ENCODE assay signal across 33 mouse cellular contexts in genomic region chr1:96917333-96917732, GRCm38 (mm10). TPM values are rescaled to one million over a fixed set of nuclear protein-coding genes. Genes with fewer than 3 reads are reported as not detected.
"Had no signal": no experiment of that assay in that cellular context is flagged by ENCODE, and none has a peak within 500 bp of the region (broad histone marks: within the 10 kb centered on the region; RNA-seq: fewer than 3 reads in every experiment).

No protein-coding gene starts in this region.

- H3K27me3 ChIP-seq: limb, embryonic 12.5 days; limb, embryonic 13.5 days; limb, embryonic 15.5 days; liver, embryonic 12.5 days; liver, embryonic 13.5 days; liver, embryonic 15.5 days; lung, embryonic 15.5 days; megakaryocyte, embryonic 14.5 days; midbrain, embryonic 12.5 days; midbrain, embryonic 13.5 days; midbrain, embryonic 15.5 days; neural tube, embryonic 12.5 days had no signal

- ATAC-seq: liver, embryonic 12.5 days; liver, postnatal 0 days; lung, postnatal 0 days; midbrain, embryonic 13.5 days; midbrain, embryonic 15.5 days; midbrain, embryonic 16.5 days had no signal

- H3K36me3 ChIP-seq: limb, embryonic 10.5 days; limb, embryonic 12.5 days; limb, embryonic 13.5 days; limb, embryonic 15.5 days; liver, embryonic 12.5 days; liver, embryonic 13.5 days; liver, embryonic 15.5 days; lung, embryonic 15.5 days; midbrain, embryonic 10.5 days; midbrain, embryonic 12.5 days; midbrain, embryonic 13.5 days; midbrain, embryonic 15.5 days; neural tube, embryonic 12.5 days had no signal

- H3K27ac ChIP-seq: limb, embryonic 10.5 days; limb, embryonic 12.5 days; limb, embryonic 13.5 days; limb, embryonic 15.5 days; liver, embryonic 12.5 days; liver, embryonic 13.5 days; liver, embryonic 14.5 days; liver, embryonic 15.5 days; lung, embryonic 15.5 days; macrophage; midbrain, embryonic 10.5 days; midbrain, embryonic 12.5 days; midbrain, embryonic 13.5 days; midbrain, embryonic 15.5 days; neural tube, embryonic 12.5 days had no signal

- H3K9ac ChIP-seq: limb, embryonic 12.5 days; limb, embryonic 13.5 days; limb, embryonic 15.5 days; liver, embryonic 12.5 days; liver, embryonic 13.5 days; liver, embryonic 14.5 days; liver, embryonic 15.5 days; liver, postnatal 0 days; lung, embryonic 14.5 days; lung, embryonic 15.5 days; midbrain, embryonic 12.5 days; midbrain, embryonic 13.5 days; midbrain, embryonic 15.5 days; neural tube, embryonic 12.5 days had no signal

- H3K4me3 ChIP-seq: limb, embryonic 10.5 days; limb, embryonic 12.5 days; limb, embryonic 13.5 days; limb, embryonic 15.5 days; liver, embryonic 12.5 days; liver, embryonic 13.5 days; liver, embryonic 15.5 days; lung, embryonic 15.5 days; megakaryocyte, embryonic 14.5 days; midbrain, embryonic 10.5 days; midbrain, embryonic 12.5 days; midbrain, embryonic 13.5 days; midbrain, embryonic 15.5 days; myocyte; neural tube, embryonic 12.5 days had no signal

- H3K4me1 ChIP-seq: limb, embryonic 10.5 days; limb, embryonic 12.5 days; limb, embryonic 13.5 days; limb, embryonic 15.5 days; liver, embryonic 12.5 days; liver, embryonic 13.5 days; liver, embryonic 15.5 days; lung, embryonic 15.5 days; megakaryocyte, embryonic 14.5 days; midbrain, embryonic 10.5 days; midbrain, embryonic 12.5 days; midbrain, embryonic 13.5 days; midbrain, embryonic 15.5 days; neural tube, embryonic 12.5 days had no signal

- H3K9me3 ChIP-seq: limb, embryonic 10.5 days; limb, embryonic 12.5 days; limb, embryonic 13.5 days; limb, embryonic 15.5 days; liver, embryonic 12.5 days; liver, embryonic 13.5 days; liver, embryonic 15.5 days; lung, embryonic 15.5 days; megakaryocyte, embryonic 14.5 days; midbrain, embryonic 10.5 days; midbrain, embryonic 12.5 days; midbrain, embryonic 13.5 days; midbrain, embryonic 15.5 days; neural tube, embryonic 12.5 days had no signal

- DNase-seq: left cerebral cortex, postnatal 4 days; liver; liver, embryonic 13.5 days; liver, postnatal 0 days; lung, adult 18-20 months; lung, adult 2 months; lung, embryonic 14.5 days; lung, postnatal 10 days; lung, postnatal 14 days; lung, postnatal 36 days; lung, postnatal 4 days; midbrain, embryonic 14.5 days had no signal

RNA-seq across cellular contexts. Expression of gene Slco4c1, which starts 45.4 kb away (rescaled TPM):
- polyA plus RNA-seq: limb, embryonic 10.5 days; limb, embryonic 11.5 days; limb, embryonic 13.5 days; limb, embryonic 15.5 days; liver, adult 2 months; midbrain, embryonic 10.5 days; myocyte; neural tube, embryonic 11.5 days had no signal
